Mouse (Mus musculus): ENCODE measurements around the gene Slc6a9. TPM values are rescaled to one million over a fixed set of nuclear protein-coding genes. Genes with fewer than 3 reads are reported as not detected.

Gene Slc6a9
- polyA plus RNA-seq, 1 experiment from 2014 or later = 16.6 TPM

- H3K27ac ChIP-seq = no peak overlapping the region
- ATAC-seq (ENCODE audit: low FRiP score, low read depth) = no peak
- WGBS = 66% methylated on average over 9 of the region's 9 CpGs
Measured at GRCm38 (mm10) chr4:117866083-117866482, 31.8 kb downstream of the Slc6a9 start.

GRCm38 (mm10) chr4:117867000-117867399 lies 32.7 kb downstream of the Slc6a9 start:
- no peak overlapping the region for H3K9ac ChIP-seq
- peaks cover 5% of the 10 kb centered on the region for H3K27me3 ChIP-seq (replicated peaks)
- 0 out of 2 replicates have a peak, but pooled peaks cover 5% of the 10 kb centered on the region for H3K36me3 ChIP-seq
- H3K4me2 ChIP-seq (replicated peaks) = no peak overlapping the region
- peaks cover 15% of the 10 kb centered on the region; the same call in 1 of the 2 replicates for H3K4me1 ChIP-seq
- WGBS = 78% methylated on average over 6 of the region's 6 CpGs
- no peak overlapping the region for H3K4me3 ChIP-seq
- H3K27ac ChIP-seq = no peak overlapping the region
- H3K9me3 ChIP-seq = no peaks in the 10 kb centered on the region
- no peak for ATAC-seq (ENCODE audit: low FRiP score, low read depth)

More at GRCm38 (mm10) chr4:117866083-117866482, 31.8 kb downstream of the Slc6a9 start:
- Histone ChIP-seq H3K4me1 (0 out of 2 replicates have a peak, but pooled peaks cover 12% of the 10 kb centered on the region), H3K4me3 (no peak overlapping the region), H3K27me3 (replicated peaks) (peaks cover 5% of the 10 kb centered on the region; the same call in 1 of the 2 replicates), H3K9me3 (no peaks in the 10 kb centered on the region), H3K4me2 (replicated peaks) (no peak overlapping the region), H3K36me3 (no peaks in the 10 kb centered on the region), H3K9ac (no peak overlapping the region)

GRCm38 (mm10) chr4:117867823-117868222 lies 33.5 kb downstream of the Slc6a9 start:
- Histone ChIP-seq H3K4me1 (peaks cover 21% of the 10 kb centered on the region), H3K9ac (no peak overlapping the region), H3K27ac (no peak overlapping the region), H3K36me3 (0 out of 2 replicates have a peak, but pooled peaks cover 5% of the 10 kb centered on the region), H3K27me3 (replicated peaks) (peaks cover 5% of the 10 kb centered on the region), H3K9me3 (no peaks in the 10 kb centered on the region), H3K4me2 (replicated peaks) (peak overlapping the region; percentile 30), H3K4me3 (no peak overlapping the region)
- WGBS = 19% methylated on average over 24 of the region's 24 CpGs
- 0 out of 2 replicates have a peak, but pooled peaks have one; percentile 7 for ATAC-seq (ENCODE audit: low FRiP score, low read depth)

- 80% methylated on average over 9 of the region's 9 CpGs for WGBS
- Histone ChIP-seq H3K9ac (no peak overlapping the region), H3K27me3 (replicated peaks) (peaks cover 5% of the 10 kb centered on the region), H3K27ac (no peak overlapping the region), H3K4me2 (replicated peaks) (no peak overlapping the region), H3K4me1 (peaks cover 15% of the 10 kb centered on the region), H3K36me3 (peaks cover 15% of the 10 kb centered on the region), H3K4me3 (no peak overlapping the region), H3K9me3 (no peaks in the 10 kb centered on the region)
- ATAC-seq (ENCODE audit: low FRiP score, low read depth) = no peak
Measured at GRCm38 (mm10) chr4:117869317-117869716, 35.0 kb downstream of the Slc6a9 start.

- Histone ChIP-seq H3K4me1 (peaks cover 15% of the 10 kb centered on the region), H3K9ac (no peak overlapping the region), H3K27me3 (replicated peaks) (peaks cover 5% of the 10 kb centered on the region), H3K4me2 (replicated peaks) (no peak overlapping the region), H3K27ac (no peak overlapping the region), H3K4me3 (no peak overlapping the region), H3K36me3 (peaks cover 25% of the 10 kb centered on the region), H3K9me3 (no peaks in the 10 kb centered on the region)
- ATAC-seq (ENCODE audit: low FRiP score, low read depth) = no peak
- WGBS = 65% methylated on average over 1 of the region's 1 CpGs
Measured at GRCm38 (mm10) chr4:117870437-117870836, 36.1 kb downstream of the Slc6a9 start.

- no peak overlapping the region for H3K9ac ChIP-seq
- H3K27ac ChIP-seq = no peak overlapping the region
- peaks cover 15% of the 10 kb centered on the region for H3K4me1 ChIP-seq
- H3K36me3 ChIP-seq = peaks cover 34% of the 10 kb centered on the region
- 76% methylated on average over 7 of the region's 7 CpGs for WGBS
- no peak for ATAC-seq (ENCODE audit: low FRiP score, low read depth)
- H3K27me3 ChIP-seq (replicated peaks) = peaks cover 5% of the 10 kb centered on the region
- no peak overlapping the region for H3K4me3 ChIP-seq
- H3K4me2 ChIP-seq (replicated peaks) = no peak overlapping the region
- H3K9me3 ChIP-seq = no peaks in the 10 kb centered on the region
Measured at GRCm38 (mm10) chr4:117871787-117872186, 37.5 kb downstream of the Slc6a9 start.

GRCm38 (mm10) chr4:117872471-117872886 lies 38.2 kb downstream of the Slc6a9 start, which contains the start of gene Ccdc24:
Gene Ccdc24, minus strand, starts transcription at chr4:117872557.
- WGBS = 8% methylated on average over 14 of the region's 14 CpGs
- Histone ChIP-seq H3K4me1 (peaks cover 15% of the 10 kb centered on the region), H3K9me3 (no peaks in the 10 kb centered on the region), H3K9ac (peak within 1 kb of the TSS; percentile 18; the same call in 1 of the 2 replicates), H3K27ac (no peak within 1 kb of the TSS), H3K4me2 (replicated peaks) (peak within 1 kb of the TSS; percentile 47), H3K4me3 (no peak within 1 kb of the TSS), H3K36me3 (peaks cover 41% of the 10 kb centered on the region), H3K27me3 (replicated peaks) (no peaks in the 10 kb centered on the region; the same call in 1 of the 2 replicates)
- ATAC-seq (ENCODE audit: low FRiP score, low read depth) = 0 out of 2 replicates have a peak, but pooled peaks have one; percentile 30

- Histone ChIP-seq H3K4me3 (no peak overlapping the region), H3K9me3 (no peaks in the 10 kb centered on the region), H3K27ac (no peak overlapping the region), H3K27me3 (replicated peaks) (no peaks in the 10 kb centered on the region; the same call in 1 of the 2 replicates), H3K36me3 (peaks cover 49% of the 10 kb centered on the region), H3K4me2 (replicated peaks) (no peak overlapping the region), H3K9ac (no peak overlapping the region), H3K4me1 (peaks cover 15% of the 10 kb centered on the region)
- WGBS = 92% methylated on average over 9 of the region's 9 CpGs
- no peak for ATAC-seq (ENCODE audit: low FRiP score, low read depth)
Measured at GRCm38 (mm10) chr4:117873615-117874014, 39.3 kb downstream of the Slc6a9 start.

GRCm38 (mm10) chr4:117878301-117878700 lies 44.0 kb downstream of the Slc6a9 start:
- no peak overlapping the region for H3K4me3 ChIP-seq
- H3K4me1 ChIP-seq = peaks cover 21% of the 10 kb centered on the region
- no peaks in the 10 kb centered on the region for H3K9me3 ChIP-seq
- H3K27me3 ChIP-seq (replicated peaks) = no peaks in the 10 kb centered on the region
- no peak for ATAC-seq (ENCODE audit: low FRiP score, low read depth)
- H3K36me3 ChIP-seq = peaks cover 44% of the 10 kb centered on the region
- WGBS = 60% methylated on average over 10 of the region's 10 CpGs
- H3K9ac ChIP-seq = no peak overlapping the region
- H3K27ac ChIP-seq = no peak overlapping the region
- no peak overlapping the region for H3K4me2 ChIP-seq (replicated peaks)

- Histone ChIP-seq H3K4me3 (no peak overlapping the region), H3K9me3 (no peaks in the 10 kb centered on the region), H3K9ac (no peak overlapping the region), H3K27ac (no peak overlapping the region), H3K4me1 (peaks cover 23% of the 10 kb centered on the region), H3K36me3 (peaks cover 40% of the 10 kb centered on the region), H3K27me3 (replicated peaks) (no peaks in the 10 kb centered on the region), H3K4me2 (replicated peaks) (no peak overlapping the region)
- 78% methylated on average over 5 of the region's 5 CpGs for WGBS
- ATAC-seq (ENCODE audit: low FRiP score, low read depth) = no peak
Measured at GRCm38 (mm10) chr4:117878703-117879102, 44.4 kb downstream of the Slc6a9 start.

- Histone ChIP-seq H3K36me3 (peaks cover 24% of the 10 kb centered on the region), H3K4me1 (peaks cover 40% of the 10 kb centered on the region), H3K9me3 (no peaks in the 10 kb centered on the region), H3K4me2 (replicated peaks) (peak within 1 kb of the TSS; percentile 91), H3K27me3 (replicated peaks) (no peaks in the 10 kb centered on the region), H3K9ac (peak within 1 kb of the TSS; percentile 93), H3K4me3 (peak within 1 kb of the TSS; percentile 90), H3K27ac (no peak within 1 kb of the TSS; the same call in 1 of the 2 replicates)
- peak; percentile 57 for ATAC-seq (ENCODE audit: low FRiP score, low read depth)
- 1% methylated on average over 81 of the region's 103 CpGs for WGBS
Measured at GRCm38 (mm10) chr4:117882701-117883691, 48.7 kb downstream of the Slc6a9 start, which contains the start of gene B4galt2. Gene B4galt2, minus strand, starts transcription at chr4:117883487.

- peaks cover 40% of the 10 kb centered on the region for H3K4me1 ChIP-seq
- H3K9ac ChIP-seq = peak overlapping the region; percentile 93; the same call in 1 of the 2 replicates
- H3K27ac ChIP-seq = no peak overlapping the region
- peak overlapping the region; percentile 90; the same call in 1 of the 2 replicates for H3K4me3 ChIP-seq
- WGBS = 100% methylated on average over 1 of the region's 1 CpGs
- no peak for ATAC-seq (ENCODE audit: low FRiP score, low read depth)
- H3K27me3 ChIP-seq (replicated peaks) = no peaks in the 10 kb centered on the region
- no peaks in the 10 kb centered on the region for H3K9me3 ChIP-seq
- H3K4me2 ChIP-seq (replicated peaks) = peak overlapping the region; percentile 91
- H3K36me3 ChIP-seq = peaks cover 21% of the 10 kb centered on the region
Measured at GRCm38 (mm10) chr4:117884146-117884545, 49.8 kb downstream of the Slc6a9 start.

All from neural tube, embryonic 12.5 days (tissue).